Mouse (Mus musculus) neural tube, embryonic 11.5 days (tissue): ENCODE data around the gene Pcsk4. TPM values are rescaled to one million over a fixed set of nuclear protein-coding genes. Genes with fewer than 3 reads are reported as not detected.

Experiments used
- ATAC-seq: fragments of 200-750 bp; cut with Nextera tagmentation; 2 replicates; pipeline ENCODE4 v1.8.0; 2017; ENCODE audit warnings: moderate number of reproducible peaks, mild to moderate bottlenecking, moderate TSS enrichment, moderate library complexity; ENCODE audit not compliant: insufficient read depth, low FRiP score, low TSS enrichment
- DNase-seq: peaks from one replicate; pipeline ENCODE4 v3.0.0-alpha.2; 2015; ENCODE audit warnings: low spot score
- H3K27ac ChIP-seq: fragments of 300-500 bp; sonication (generic); 2 replicates; pipeline ENCODE4 v1.5.1; 2014; ENCODE audit warnings: low read depth, mild to moderate bottlenecking, low read length
- H3K27me3 ChIP-seq: fragments of 300-500 bp; sonication (generic); 2 replicates; pipeline ENCODE4 v1.6.1; 2014; ENCODE audit warnings: mild to moderate bottlenecking, low read length, mixed read lengths; ENCODE audit not compliant: control insufficient read depth, insufficient read depth
- H3K36me3 ChIP-seq: fragments of 300-500 bp; sonication (generic); 2 replicates; pipeline ENCODE4 v1.6.1; 2014; ENCODE audit warnings: mild to moderate bottlenecking, low read length, moderate library complexity, mixed read lengths; ENCODE audit not compliant: control insufficient read depth, insufficient read depth
- H3K4me1 ChIP-seq: fragments of 300-500 bp; sonication (generic); 2 replicates; pipeline ENCODE4 v1.6.1; 2014; ENCODE audit warnings: low read length, mixed read lengths; ENCODE audit not compliant: control insufficient read depth, insufficient read depth
- H3K4me2 ChIP-seq: fragments of 300-500 bp; sonication (generic); 2 replicates; pipeline ENCODE4 v1.6.1; 2014; ENCODE audit warnings: low read depth, mild to moderate bottlenecking, moderate library complexity
- H3K4me3 ChIP-seq: fragments of 300-500 bp; sonication (generic); 2 replicates; pipeline ENCODE4 v1.5.1; 2014; ENCODE audit warnings: low read depth, low read length
- H3K9ac ChIP-seq: fragments of 300-500 bp; sonication (generic); 2 replicates; pipeline ENCODE4 v1.6.1; 2014; ENCODE audit warnings: mild to moderate bottlenecking, low read length
- H3K9me3 ChIP-seq: fragments of 300-500 bp; sonication (generic); 2 replicates; pipeline ENCODE4 v1.6.1; 2016; ENCODE audit warnings: low read length; ENCODE audit not compliant: control insufficient read depth
- WGBS: fragments of 180-500 bp; shearing (Covaris S2); extraction: QIAGEN DNeasy Blood & Tissue Kit; methylation state at CpG from one replicate; pipeline ENCODE4 v1.1.7; 2014; 5-methylcytosine and 5-hydroxymethylcytosine counted together
- polyA plus RNA-seq: library from polyadenylated mRNA; unstranded; fragments of >200 nt; fragmentation: Nextera tagmentation; extraction: Ambion mirVana; gene quantifications from 2 replicates; pipeline ENCODE4 v1.2.1, GENCODE M21; 2014

Gene Pcsk4
- polyA plus RNA-seq, 1 experiment from 2014 or later: 2.0 TPM

DNA sequence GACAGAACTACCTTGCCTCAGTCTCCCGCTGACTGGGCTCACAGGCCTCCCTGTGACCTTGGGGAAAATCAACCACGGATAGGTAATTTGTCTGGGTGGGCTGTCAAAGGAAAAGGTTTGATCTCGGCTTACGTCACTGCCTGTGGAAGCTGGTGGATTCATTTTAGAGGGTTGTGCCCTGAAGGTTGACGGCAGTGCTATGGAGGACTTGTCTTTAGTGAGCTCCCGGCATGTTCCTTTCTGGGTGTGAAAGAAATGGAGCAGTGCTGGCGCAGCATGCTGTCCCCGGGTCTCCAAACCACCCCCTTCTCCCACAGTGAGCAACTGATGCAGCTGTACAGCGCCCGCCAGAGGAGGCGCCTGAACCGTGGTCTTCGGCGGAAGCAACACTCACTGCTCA, 36.0 kb downstream of the Pcsk4 start:
- 34% methylated on average over 14 of the region's 14 CpGs for WGBS

DNA sequence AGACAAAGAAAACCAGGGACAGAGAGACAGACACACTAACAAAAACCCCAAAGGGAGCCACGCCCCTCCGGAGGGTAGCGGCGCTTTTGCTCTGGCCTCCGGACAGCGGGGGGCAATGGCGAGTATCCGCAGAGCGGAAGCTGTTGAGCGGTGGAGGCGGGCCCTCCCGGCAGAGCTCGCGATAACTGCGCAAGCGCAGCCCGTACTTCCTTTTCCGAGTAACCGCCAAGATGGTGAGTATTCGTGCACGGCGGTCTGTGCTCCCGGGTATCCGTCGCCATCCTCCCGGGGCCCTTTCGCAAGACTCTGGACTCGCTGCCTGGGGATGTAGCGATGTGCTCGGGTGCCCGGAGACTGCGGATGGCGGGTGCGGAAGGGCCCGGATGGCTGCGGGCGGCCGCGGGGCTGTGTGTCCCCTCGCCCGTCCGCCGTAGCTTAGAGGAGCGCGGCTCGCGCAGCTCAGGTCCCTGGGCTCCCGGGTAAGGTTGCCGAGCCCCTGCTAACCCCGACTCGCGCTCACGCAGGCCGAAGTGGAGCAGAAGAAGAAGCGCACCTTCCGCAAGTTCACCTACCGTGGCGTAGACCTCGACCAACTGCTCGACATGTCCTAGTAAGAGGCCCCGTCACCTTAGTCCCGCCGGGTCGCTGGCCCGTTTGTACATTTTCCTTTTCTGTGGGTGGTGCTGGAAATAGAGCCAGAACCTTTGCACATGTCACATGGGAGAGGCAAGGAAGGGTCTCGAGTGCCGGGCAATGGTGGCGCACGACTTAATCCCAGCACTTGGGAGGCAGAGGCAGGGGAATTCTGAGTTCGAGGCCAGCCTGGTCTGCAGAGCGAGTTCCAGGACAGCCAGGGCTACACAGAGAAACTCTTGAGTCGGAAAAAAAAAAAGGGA, 36.8 kb downstream of the Pcsk4 start, which contains the start of gene Rps15:
Rps15 (plus strand) TSS at position 203 of the 896 bp plus-strand sequence.
- no peaks in the 10 kb centered on the region for H3K27me3 ChIP-seq
- H3K4me3 ChIP-seq: peak within 1 kb of the TSS; percentile 97
- peak within 1 kb of the TSS; percentile 99 for H3K9ac ChIP-seq
- ATAC-seq: peak; percentile 72
- H3K36me3 ChIP-seq: peaks cover 8% of the 10 kb centered on the region
- H3K4me2 ChIP-seq: peak within 1 kb of the TSS; percentile 90
- H3K27ac ChIP-seq: peak within 1 kb of the TSS; percentile 89
- DNase-seq: peak; percentile 97
- H3K9me3 ChIP-seq: no peaks in the 10 kb centered on the region
- WGBS: under 1% methylated on average over 72 of the region's 72 CpGs
- peaks cover 18% of the 10 kb centered on the region for H3K4me1 ChIP-seq

More for the DNA sequence above, 36.0 kb downstream of the Pcsk4 start:
- no peak for ATAC-seq
- H3K36me3 ChIP-seq: peaks cover 6% of the 10 kb centered on the region
- H3K27me3 ChIP-seq: 0 out of 2 replicates have a peak, but pooled peaks cover under 1% of the 10 kb centered on the region
- peak overlapping the region; percentile 90 for H3K4me2 ChIP-seq
- H3K4me3 ChIP-seq: peak overlapping the region; percentile 97
- peak overlapping the region; percentile 99 for H3K9ac ChIP-seq
- H3K27ac ChIP-seq: peak overlapping the region; percentile 89
- H3K4me1 ChIP-seq: peaks cover 20% of the 10 kb centered on the region
- H3K9me3 ChIP-seq: no peaks in the 10 kb centered on the region
- DNase-seq: no peak

DNA sequence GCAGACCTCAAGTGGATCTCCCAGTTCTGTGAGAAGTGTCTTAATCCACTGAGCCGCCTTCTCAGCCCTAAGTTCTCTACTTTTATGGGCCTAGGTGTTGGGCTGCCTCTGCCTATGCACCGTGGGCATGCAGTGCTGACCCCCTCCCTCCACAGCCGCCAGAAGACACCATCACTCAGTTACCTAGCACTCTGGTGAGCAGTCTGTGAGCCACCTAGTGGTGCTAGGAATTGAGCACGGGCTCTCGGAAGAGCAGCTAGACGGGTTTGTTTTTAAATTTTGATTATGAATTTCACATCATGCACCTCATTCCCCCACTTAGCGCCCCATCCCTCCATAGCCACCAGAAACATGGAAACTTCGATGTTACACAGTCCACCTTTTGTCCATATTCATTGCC, 40.6 kb downstream of the Pcsk4 start:
- ATAC-seq (no peak), DNase-seq (no peak)
- 73% methylated on average over 8 of the region's 8 CpGs for WGBS
- Histone ChIP-seq H3K27ac (no peak overlapping the region), H3K4me2 (no peak overlapping the region), H3K4me1 (peaks cover 10% of the 10 kb centered on the region), H3K4me3 (no peak overlapping the region), H3K9ac (no peak overlapping the region), H3K27me3 (no peaks in the 10 kb centered on the region), H3K36me3 (peaks cover 13% of the 10 kb centered on the region), H3K9me3 (no peaks in the 10 kb centered on the region)

DNA sequence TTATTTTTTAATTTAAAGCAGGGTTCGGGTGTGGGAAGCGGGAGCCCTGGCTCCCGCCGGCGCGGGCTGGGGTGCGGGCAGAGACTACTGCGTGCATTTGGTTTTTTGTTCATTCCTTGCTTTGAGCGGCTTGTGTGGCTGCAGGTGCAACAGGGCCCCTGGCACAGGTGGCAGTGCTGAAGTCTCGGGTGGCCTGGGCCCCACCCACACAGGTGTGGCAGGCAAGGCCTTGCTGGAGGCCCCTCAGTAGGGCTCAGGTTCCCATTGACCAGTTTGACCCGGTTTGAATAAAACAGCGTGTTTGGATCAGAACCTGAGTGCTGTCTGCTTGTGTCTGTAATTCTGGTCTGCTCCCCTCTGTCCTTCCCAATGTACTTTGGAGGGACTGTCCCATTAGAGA, 41.2 kb downstream of the Pcsk4 start:
- ATAC-seq (no peak), DNase-seq (no peak)
- H3K9me3 ChIP-seq: no peaks in the 10 kb centered on the region
- H3K9ac ChIP-seq: no peak overlapping the region
- no peak overlapping the region for H3K4me3 ChIP-seq
- no peak overlapping the region for H3K27ac ChIP-seq
- peaks cover 17% of the 10 kb centered on the region for H3K36me3 ChIP-seq
- no peaks in the 10 kb centered on the region for H3K27me3 ChIP-seq
- 91% methylated on average over 12 of the region's 12 CpGs for WGBS
- H3K4me2 ChIP-seq: no peak overlapping the region
- H3K4me1 ChIP-seq: peaks cover 4% of the 10 kb centered on the region

DNA sequence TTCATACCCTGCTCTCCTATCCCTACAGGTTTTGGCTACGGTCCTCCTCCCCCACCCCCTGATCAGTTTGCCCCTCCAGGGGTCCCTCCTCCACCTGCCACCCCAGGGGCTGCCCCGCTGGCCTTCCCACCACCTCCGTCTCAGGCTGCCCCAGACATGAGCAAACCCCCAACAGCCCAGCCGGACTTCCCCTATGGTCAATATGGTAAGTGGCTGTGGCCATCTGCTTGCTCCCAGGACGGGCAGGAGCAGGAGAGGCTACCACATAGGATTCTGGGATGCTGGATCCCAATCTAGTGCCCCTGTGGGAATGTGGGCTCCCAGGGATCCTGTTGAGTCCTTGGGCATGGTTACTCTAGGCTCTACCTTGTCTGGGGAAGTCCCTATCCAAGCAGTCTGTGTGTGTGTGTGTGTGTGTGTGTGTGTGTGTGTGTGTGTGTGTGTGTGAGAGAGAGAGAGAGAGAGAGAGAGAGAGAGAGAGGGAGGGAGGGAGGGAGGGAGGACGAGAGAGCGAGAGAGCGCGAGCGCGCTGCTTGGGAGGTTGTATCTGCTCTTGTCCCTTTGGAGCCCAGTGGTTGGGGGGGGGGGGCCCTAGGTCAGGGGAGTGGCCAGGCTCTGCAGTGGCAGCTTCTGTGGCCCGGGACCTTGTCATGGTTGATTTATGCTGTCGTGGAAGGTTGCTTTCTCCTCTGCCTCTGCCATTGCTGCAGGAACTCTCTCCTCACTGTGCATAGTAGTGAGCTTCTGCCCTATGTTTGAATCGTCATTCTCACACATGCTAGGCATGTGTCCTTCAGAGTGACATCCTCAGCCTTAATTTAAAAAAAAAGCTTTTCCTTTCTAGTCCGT, 43.9 kb downstream of the Pcsk4 start:
- 74% methylated on average over 10 of the region's 15 CpGs for WGBS
- Histone ChIP-seq H3K4me2 (no peak overlapping the region), H3K27me3 (no peaks in the 10 kb centered on the region), H3K4me3 (no peak overlapping the region), H3K9ac (no peak overlapping the region), H3K4me1 (0 out of 2 replicates have a peak, but pooled peaks cover 2% of the 10 kb centered on the region), H3K36me3 (peaks cover 21% of the 10 kb centered on the region), H3K9me3 (no peaks in the 10 kb centered on the region), H3K27ac (no peak overlapping the region)
- ATAC-seq (no peak), DNase-seq (no peak)

DNA sequence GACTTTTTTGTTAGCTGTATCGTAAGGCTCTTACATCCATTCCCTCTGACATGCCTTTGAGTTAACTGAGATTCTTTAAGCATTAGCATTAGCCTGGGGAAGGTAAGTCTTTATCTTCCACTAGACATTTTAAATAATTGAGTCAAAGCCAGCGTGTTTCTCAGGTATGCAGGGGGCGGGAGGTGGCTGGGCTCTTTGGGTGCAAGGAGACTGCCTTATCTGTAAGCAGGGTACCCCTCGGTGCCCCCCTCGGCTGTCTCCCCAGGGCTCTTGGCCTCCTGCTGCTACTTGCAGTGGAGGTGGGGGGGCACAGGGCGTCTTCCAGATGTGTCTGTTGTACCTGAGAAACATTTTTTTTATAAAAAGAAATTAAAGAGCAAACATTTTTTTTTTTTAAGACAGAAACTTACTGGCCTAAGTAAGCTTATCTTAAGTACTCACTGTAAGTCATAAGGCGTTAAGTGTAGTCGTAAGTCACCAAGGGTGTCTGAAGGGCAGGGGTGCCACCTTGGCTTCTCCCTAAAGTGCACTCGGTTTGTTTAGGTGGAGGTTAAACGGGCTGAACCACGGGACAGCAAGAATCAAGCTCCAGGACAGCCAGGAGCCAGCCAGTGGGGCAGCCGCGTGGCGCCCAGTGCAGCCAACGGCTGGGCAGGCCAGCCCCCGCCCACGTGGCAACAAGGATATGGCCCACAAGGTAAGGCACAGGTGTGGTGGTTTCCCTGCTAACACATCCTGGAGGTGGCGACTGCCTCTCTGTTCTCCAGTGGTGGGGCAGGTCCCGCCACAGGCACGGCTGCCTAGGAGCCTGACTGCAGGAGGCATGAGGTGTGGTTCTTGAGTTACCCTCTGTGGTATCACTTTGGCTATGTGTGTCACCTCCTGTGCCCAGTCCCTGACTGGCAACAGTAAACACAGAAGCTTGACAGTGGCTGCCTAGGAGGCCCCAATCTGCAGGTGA, 46.5 kb downstream of the Pcsk4 start:
- no peak overlapping the region for H3K4me2 ChIP-seq
- H3K4me3 ChIP-seq: no peak overlapping the region
- H3K27me3 ChIP-seq: no peaks in the 10 kb centered on the region
- H3K36me3 ChIP-seq: peaks cover 29% of the 10 kb centered on the region
- ATAC-seq (no peak), DNase-seq (no peak)
- 92% methylated on average over 20 of the region's 20 CpGs for WGBS
- no peak overlapping the region for H3K9ac ChIP-seq
- H3K27ac ChIP-seq: no peak overlapping the region
- no peaks in the 10 kb centered on the region for H3K9me3 ChIP-seq
- H3K4me1 ChIP-seq: 0 out of 2 replicates have a peak, but pooled peaks cover 2% of the 10 kb centered on the region

DNA sequence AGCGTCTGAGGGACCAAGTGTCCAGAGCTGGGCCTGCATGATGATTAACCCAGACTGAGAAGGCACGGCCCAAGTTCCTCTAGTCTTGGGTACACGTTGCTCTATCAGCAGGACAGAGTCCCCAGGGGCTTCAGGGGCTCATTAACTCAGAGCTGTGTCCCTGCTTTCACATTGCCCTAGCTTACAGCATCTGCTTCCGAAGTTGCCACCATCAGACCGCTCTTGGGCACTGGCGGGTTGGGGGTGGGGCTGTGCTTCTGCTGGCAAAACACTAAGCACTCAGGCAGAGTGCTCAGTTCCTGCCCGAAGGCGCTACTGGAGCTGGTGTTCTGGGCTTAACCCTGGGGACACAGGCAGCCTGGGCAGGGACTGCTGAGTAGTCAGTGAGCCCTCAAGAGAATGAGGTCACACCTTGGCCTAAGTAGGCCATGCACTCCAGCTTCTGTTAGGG, 47.4 kb downstream of the Pcsk4 start:
- Histone ChIP-seq H3K27me3 (no peaks in the 10 kb centered on the region), H3K27ac (no peak overlapping the region), H3K36me3 (peaks cover 35% of the 10 kb centered on the region), H3K9me3 (no peaks in the 10 kb centered on the region), H3K4me1 (0 out of 2 replicates have a peak, but pooled peaks cover 2% of the 10 kb centered on the region), H3K4me3 (no peak overlapping the region), H3K9ac (no peak overlapping the region), H3K4me2 (no peak overlapping the region)
- no peak for DNase-seq
- 82% methylated on average over 8 of the region's 8 CpGs for WGBS
- ATAC-seq: no peak

DNA sequence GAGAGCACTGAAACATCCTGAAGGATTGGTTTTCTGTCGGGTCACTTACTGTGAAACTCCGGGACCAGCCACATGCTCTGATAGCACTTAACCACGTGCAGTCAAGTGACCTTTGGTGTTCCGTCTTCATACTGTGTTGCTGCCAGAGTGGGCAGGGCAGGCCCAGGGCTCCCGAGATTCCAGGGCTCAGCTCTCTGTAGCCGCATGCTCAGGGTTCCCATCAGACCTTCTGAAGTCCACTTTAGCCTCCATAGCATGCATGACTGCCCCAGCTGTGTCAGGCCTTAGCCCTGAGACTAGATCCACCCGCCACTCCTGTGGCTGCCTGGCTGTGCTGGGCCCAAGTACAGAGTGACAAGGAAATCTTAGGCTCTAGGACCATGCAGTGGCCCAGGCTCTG, 48.0 kb downstream of the Pcsk4 start:
- no peaks in the 10 kb centered on the region for H3K9me3 ChIP-seq
- DNase-seq: no peak
- ATAC-seq: no peak
- H3K4me2 ChIP-seq: no peak overlapping the region
- no peak overlapping the region for H3K27ac ChIP-seq
- no peak overlapping the region for H3K9ac ChIP-seq
- H3K27me3 ChIP-seq: no peaks in the 10 kb centered on the region
- 0 out of 2 replicates have a peak, but pooled peaks cover 2% of the 10 kb centered on the region for H3K4me1 ChIP-seq
- WGBS: 82% methylated on average over 7 of the region's 7 CpGs
- no peak overlapping the region for H3K4me3 ChIP-seq
- peaks cover 33% of the 10 kb centered on the region for H3K36me3 ChIP-seq
